Mouse (Mus musculus): ENCODE results near the gene Cdh13.

Cdh13 gene

DNA sequence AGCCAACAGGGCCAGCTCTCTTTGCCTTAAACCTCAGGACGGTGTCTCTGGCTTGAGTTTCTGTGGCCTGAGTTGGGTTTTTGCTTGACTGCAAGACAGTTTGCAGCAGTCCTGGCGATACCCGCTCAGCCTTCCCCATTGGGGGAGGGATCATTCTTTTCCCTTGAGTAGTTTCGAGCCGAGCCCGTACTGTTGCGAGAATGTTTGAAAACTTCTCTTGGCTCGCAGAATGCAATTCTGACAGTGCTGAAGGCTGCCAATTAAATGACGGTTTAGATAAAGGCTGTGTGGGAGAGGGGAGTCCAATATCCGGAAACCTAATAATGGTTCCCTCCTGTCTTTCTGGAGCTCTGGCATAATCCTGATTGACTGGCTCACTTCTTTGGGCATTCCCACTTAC lies 23.4 kb downstream of the Cdh13 start:
- DNase-seq (ENCODE audit: low spot score in 2 of 2), result no peak

- no peak for DNase-seq (ENCODE audit: low spot score in 2 of 2)
Observed at GRCm38 (mm10) chr8:118309106-118309505, 25.6 kb downstream of the Cdh13 start.

GRCm38 (mm10) chr8:118313426-118314187 lies 30.1 kb downstream of the Cdh13 start:
- DNase-seq (ENCODE audit: low spot score in 2 of 2), result peak in 1 of 2 experiments; percentile 47

- DNase-seq (ENCODE audit: low spot score in 2 of 2), result no peak
Observed at GRCm38 (mm10) chr8:118314188-118314563, 30.6 kb downstream of the Cdh13 start.

- no peak for DNase-seq (ENCODE audit: low spot score in 2 of 2)
Observed at GRCm38 (mm10) chr8:118314932-118315331, 31.4 kb downstream of the Cdh13 start.

DNA sequence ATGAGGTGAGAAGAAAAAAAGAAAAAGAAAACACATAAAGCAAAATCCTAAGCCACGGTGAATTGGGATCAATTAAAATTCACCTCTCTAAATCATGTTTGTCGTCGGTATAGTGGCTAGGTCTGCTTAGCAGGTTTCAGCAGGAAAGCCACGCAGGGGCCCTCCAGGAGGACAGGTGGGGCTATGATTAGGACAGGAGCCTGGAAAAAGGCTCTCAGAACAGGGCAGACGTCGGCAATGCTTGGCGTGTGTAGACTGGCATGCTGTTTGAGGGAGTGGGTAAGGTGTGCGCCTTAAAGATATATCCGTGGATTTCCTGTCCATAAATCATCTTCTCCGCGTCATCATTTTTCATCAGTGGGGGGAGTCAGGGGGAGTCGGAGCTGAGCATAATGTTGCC lies 32.9 kb downstream of the Cdh13 start:
- DNase-seq (ENCODE audit: low spot score in 2 of 2), result no peak

GRCm38 (mm10) chr8:118320566-118320965 lies 37.0 kb downstream of the Cdh13 start:
- DNase-seq (ENCODE audit: low spot score in 2 of 2), result no peak

DNA sequence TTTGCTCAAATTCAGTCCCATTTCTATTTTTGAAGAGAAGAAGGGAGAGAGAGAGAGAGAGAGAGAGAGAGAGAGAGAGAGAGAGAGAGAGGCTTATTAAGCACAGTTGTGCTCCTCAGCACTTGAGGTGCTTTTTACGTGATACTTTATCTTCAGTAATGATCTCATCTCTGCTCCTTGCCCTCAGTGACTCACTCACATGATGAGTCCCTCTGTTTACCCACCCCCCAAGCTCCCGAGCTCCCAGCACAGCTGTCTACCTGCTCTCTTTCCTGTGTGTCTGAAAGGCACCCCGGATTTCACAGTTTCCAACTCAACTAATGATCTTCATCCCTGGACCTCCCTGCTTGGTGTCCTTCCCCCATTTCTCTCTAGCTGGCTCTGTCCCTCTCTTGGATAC lies 39.9 kb downstream of the Cdh13 start:
- DNase-seq (ENCODE audit: low spot score in 2 of 2), result no peak

DNA sequence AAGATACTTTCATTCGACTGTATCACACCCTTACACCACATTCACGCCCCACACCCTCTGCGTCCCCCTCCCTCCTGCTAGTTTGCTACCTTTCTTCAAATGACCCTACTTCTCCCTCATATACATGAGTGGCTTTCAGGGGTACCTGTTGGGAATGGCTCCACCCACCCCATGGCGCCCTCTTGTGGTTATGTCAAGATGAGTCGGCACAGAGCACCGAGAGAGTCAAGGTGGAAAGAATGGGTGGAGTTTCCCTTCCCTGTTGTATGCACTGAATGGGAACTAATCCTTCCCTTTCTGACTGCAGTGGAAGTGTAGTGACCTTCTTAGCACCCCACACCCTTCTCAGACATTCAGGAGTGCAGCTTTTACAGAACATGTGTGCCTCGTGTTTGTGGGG lies 51.4 kb downstream of the Cdh13 start:
- no peak for DNase-seq (ENCODE audit: low spot score in 2 of 2)

DNA sequence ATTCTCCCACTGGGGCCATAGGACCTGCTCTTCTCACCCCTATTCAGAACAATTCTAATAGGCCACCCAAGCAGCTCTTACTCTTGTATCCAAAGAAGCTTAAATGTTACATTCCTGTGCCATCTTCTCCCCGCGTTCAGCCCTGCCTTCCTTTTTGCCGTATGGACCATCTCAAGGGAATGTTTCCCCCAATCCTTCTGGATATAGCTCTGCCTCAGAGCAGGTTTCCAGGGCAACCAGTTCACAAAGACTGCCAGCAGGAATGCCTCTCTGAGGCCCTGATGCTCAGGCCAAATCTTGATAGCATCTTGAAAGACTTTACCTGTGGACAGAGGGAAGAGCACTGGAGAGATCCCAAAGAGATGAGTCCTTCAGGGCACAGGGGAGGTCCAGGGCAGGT lies 56.2 kb downstream of the Cdh13 start:
- peak; percentile 56 to 74 for DNase-seq (ENCODE audit: low spot score in 2 of 2)

DNA sequence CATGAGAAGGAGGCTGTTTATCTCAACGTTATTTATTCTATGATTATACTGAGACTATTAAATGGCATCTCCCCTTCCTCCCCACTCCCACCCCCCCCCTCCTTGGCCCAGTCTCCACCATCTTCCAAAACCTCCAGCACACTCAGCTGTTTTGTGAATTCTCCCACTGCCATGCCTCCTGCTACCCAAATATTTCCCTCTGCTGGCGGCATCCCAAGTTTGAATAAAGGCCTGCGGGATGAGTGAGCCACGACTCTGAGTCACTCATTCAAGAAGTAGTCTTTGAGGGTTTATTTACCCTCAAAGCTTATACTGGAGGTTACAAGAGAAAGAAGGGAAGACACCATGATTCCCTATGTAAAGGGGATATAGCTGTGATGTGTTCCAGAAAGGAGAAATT lies 59.7 kb downstream of the Cdh13 start:
- DNase-seq (ENCODE audit: low spot score in 2 of 2), result peak; percentile 56 to 72

DNA sequence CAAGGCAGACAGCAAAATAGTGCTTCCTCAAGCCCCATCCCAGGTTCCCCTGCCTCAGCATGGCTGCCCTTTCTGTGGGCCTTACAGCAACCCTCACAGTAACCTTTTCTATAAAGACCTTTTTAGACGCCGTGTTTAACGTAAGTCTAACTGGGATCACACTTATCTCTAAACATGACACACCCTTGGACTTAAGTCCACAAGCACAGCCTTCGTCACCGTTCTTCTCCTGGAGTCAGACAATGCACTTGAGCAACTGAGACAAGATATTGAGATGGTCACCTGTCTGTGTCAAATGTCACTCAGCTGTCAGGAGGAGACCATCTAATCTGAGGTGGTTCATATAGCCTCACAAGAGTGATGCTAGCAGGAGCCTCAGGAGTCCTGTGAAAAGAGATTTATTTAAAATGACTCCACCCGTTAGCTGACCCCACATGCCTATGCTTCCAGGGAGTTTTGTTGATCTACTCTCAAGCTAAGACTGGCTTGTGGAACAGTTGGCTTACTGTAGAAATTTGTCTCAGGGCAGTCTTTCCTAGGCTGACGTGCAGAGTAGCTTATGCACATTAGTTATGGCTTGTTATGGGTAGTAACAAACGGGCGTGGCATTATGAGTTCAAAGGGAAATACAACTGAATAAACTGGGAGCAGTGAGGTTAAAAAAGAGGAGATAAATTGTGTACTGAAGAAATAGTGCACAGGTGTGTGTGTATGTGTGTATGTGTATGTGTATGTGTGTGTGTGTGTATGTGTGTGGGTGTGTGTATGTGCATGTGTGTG lies 65.4 kb downstream of the Cdh13 start:
- DNase-seq (ENCODE audit: low spot score in 2 of 2), result no peak

GRCm38 (mm10) chr8:118350136-118350535 lies 66.6 kb downstream of the Cdh13 start:
- DNase-seq (ENCODE audit: low spot score in 2 of 2), result no peak

DNA sequence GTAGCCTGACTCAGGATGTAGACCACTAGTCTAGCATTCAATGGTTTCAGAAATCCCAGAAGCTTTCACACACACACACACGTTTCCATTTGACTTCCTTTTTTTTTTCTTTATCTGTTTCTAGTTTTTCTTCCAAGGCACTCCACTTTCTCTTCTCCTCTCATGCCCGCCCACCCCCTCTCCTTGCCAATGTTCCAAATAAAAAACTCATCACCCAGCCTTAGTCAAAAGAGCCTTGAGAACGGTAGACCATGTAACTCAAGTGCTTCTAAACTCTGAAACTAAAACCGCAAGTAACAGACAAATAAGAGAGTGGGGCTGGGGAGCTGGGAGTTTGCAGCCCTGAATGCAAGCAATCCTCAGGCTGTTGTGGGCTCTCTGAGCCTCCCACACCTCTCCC lies 69.5 kb downstream of the Cdh13 start:
- peak; percentile 33 to 50 for DNase-seq (ENCODE audit: low spot score in 2 of 2)

GRCm38 (mm10) chr8:118357067-118357466 lies 73.5 kb downstream of the Cdh13 start:
- DNase-seq (ENCODE audit: low spot score in 2 of 2), result no peak

GRCm38 (mm10) chr8:118357596-118357995 lies 74.1 kb downstream of the Cdh13 start:
- DNase-seq (ENCODE audit: low spot score in 2 of 2), result no peak

GRCm38 (mm10) chr8:118363781-118364180 lies 80.2 kb downstream of the Cdh13 start:
- DNase-seq (ENCODE audit: low spot score in 2 of 2), result no peak

- DNase-seq (ENCODE audit: low spot score in 2 of 2), result no peak
Observed at GRCm38 (mm10) chr8:118373092-118373491, 89.6 kb downstream of the Cdh13 start.

DNA sequence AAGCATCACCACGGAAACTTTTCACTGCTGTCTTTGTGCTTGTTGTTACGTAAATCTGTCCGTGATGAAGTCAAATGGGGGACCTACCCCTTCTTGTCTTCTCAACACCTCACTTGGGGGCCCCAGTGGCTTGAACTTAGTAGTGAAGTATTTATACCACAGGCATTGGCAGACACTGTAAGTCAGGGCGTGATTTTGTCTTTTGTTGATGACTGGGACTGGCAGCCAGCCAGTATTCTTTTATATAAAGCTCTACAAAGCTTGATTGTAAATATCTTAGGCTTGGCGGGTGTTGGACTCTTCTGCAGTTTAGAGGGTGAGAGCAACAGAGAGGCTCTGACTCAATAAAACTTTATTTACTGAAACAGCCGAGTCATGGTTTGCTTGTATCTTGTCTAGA lies 91.2 kb downstream of the Cdh13 start:
- peak in 1 of 2 experiments; percentile 52 for DNase-seq (ENCODE audit: low spot score in 2 of 2)

DNA sequence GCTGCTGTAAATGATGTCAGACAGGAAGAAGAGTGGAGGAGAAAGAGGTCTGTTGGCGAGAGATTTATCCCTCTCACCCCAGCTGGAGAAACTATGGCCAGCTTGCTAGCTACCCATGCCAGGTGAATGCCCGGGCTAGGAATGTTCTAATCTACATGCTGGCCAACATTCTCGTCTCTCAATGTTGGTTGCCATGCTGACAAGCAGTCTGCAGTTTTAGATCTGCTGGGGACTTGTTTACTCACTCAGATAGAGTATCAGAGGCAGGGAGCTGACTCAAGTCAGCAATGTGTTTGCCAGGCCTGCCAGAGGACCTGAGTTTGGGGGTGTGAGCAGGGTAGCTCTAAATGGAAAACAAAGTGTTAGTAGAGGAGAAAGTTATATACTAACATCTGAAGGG lies 93.3 kb downstream of the Cdh13 start:
- DNase-seq (ENCODE audit: low spot score in 2 of 2), result no peak

DNA sequence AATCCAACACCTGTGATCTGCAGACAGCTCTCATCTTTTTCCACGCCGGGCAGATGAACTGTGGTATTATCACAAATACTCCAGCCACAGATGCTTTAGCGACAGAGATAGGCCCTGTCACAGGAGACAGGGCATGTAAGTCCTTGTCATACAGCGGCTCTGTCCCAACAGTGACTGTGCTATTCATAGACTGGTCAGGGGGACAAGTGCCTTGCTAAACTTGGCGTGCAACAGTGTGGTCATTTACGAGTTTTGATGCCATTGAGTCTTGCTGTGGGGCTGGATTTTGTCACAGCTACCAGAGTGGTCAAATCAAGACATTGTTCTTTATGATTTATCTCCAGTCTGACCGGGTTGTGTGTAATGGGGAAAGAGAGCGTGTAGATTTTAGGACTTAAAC lies 95.5 kb downstream of the Cdh13 start:
- no peak for DNase-seq (ENCODE audit: low spot score in 2 of 2)

DNA sequence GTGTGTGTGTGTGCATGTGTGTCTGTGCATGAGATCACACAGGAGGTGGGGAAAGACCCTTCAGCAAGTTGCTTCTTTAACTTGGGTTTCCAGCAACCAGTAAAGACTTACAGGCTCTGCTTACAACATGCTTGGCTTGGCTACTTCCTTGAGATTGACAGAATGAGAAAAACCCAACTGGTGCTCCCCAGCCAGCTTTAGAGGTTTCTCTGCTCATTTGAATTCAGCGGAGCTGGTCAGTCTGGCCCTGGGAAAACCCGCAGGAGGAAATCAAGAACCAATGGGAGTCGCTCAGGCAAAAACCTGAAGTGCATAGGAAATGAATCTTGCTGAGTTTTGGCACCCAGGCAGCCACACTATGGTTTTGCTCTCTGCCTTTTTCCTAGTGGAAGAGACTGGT lies 96.1 kb downstream of the Cdh13 start:
- peak; percentile 75 to 80 for DNase-seq (ENCODE audit: low spot score in 2 of 2)

- no peak for DNase-seq (ENCODE audit: low spot score in 2 of 2)
Observed at GRCm38 (mm10) chr8:118380058-118380457, 96.5 kb downstream of the Cdh13 start.
